Mouse (Mus musculus): ENCODE measurements around the gene Dchs1. TPM values are rescaled to one million over a fixed set of nuclear protein-coding genes. Genes with fewer than 3 reads are reported as not detected.

The Dchs1 gene
- total RNA-seq (2021), result 1 to 10 TPM; 6.0 to 7.3 TPM
- long read RNA-seq, experiment 1, partial matches to known transcripts, result 3 of 3 reads
- long read RNA-seq, experiment 1, other reads (novel, unspliced or antisense), result 0 of 3 reads
- long read RNA-seq, experiment 2, partial matches to known transcripts, result 2 of 3 reads
- long read RNA-seq, experiment 2, other reads (novel, unspliced or antisense), result 1 of 3 reads

DNA sequence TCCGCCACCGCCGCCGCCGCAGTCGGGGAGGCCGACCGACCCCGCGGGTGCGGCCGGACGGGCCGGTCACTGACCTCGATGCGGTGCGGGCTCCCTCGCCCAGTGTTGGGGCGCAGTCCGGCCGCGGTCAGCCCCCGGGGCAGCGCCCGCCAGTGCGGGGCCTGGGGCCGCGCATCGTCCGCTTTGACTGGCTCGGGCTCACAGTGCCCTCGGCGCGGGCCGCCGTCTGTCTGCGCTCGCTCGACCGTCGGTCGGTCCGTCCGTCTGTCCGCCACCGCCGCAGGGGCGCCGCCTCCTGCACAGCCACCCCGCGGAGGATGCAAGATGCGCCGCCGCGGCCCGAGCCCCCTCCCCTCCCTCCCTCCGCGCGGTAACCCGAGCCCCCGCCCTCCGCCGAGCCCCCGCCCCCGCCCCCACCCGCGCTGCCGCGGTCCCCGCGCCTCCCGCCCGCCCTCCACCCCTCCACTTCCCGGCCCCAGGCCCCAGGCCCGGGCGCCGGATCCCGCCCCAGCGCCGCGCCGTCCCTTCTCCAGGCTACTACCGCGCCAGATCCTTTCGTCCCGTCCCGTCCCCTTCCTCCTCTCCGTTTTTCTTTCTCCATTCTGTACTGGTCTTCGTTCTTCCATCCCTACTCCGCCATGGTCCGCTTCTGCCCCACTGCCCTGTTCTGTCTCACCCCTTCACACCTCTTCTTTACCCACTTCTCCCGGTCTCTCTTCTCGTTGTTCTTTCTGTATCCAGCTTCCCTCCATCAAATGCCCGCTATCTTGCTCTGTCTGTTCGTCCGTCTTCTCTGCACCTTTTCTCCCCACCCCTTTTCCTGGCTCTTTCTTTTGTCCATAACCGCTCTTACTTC lies at the start of gene Dchs1:
Gene Dchs1, minus strand, starts transcription at position 370 of the 856 bp plus-strand sequence.
- DNase-seq, result peak; percentile 29 to 44

GRCm38 (mm10) chr7:105824281-105824680 lies 36.8 kb upstream of the Dchs1 start:
- no peak for DNase-seq

DNA sequence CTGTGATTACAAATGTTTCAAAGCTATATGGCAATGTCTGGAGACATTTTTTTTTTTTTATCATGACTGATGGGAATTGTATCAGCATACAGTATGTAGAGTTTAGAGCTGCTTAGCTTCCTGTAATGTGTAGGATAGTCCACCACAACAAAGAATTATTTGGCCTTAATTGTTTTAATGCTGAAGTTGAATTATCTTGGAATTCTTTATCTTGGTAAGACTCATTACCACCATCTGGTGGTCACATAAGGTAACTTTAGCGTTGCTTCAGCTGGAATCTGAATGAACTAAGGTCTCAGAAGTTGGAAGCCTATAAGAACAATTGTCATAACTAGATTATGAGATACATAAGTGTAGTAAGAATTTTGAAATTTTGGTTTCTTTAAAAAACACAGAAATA lies 31.0 kb upstream of the Dchs1 start:
- peak; percentile 11 to 42 for DNase-seq

GRCm38 (mm10) chr7:105816736-105817135 lies 29.3 kb upstream of the Dchs1 start:
- no peak for DNase-seq

DNA sequence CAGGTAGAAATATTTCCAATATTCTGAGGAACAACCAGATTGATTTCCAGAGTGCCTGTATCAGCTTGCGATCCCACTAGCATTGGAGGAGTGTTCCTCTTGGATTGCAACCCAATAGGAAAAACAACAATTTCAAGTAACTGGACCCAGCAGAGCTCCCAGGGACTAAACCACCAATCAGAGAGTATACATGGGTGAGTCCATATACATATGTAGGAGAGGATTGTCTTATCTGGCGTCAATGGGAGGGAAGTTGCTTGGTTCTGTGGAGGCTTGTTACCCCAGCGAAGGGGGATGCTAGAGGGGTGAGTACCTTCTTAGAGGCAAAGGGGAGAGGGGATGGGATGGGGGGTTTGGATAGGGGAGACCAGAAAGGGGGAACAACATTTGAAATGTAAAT lies 25.9 kb upstream of the Dchs1 start:
- DNase-seq, result no peak

DNA sequence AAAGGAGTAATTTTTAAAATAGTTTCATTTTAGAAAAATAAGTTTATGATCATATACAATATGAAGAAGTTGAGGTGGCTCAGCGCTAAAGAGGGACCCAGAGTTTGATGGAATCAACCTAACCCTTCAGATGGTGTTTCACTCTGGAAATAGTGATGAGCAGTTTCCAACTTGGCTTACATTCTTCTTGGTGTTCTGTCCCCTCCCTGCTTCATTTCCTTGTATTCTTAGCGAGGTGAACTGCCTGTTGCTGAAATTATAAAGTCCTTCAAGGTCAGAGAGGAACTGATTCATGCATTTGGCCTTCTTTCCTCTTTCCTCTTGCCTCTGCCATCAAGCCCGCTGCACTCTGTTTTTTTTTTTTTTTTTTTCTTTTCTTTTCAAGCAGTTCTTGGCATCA lies 25.1 kb upstream of the Dchs1 start:
- peak in 1 of 2 experiments; percentile 60 for DNase-seq

DNA sequence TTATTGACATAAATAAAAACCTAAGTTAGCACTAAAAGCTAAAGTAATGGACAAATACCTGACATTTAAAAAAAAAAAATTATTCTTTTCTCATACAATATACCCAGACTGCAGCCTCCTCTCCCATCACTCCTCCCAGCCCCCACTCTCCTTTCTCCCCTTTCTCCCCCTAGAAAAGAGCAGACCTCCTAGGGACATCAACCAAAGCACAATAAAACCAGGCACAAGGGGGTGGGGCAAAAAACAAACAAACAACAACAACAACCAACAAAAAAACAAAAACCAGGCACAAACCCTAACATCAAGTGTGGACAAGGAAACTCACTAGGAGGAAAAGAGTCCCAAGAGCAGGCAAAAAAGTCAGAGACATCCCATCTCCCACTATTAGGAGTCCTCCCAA lies 24.1 kb upstream of the Dchs1 start:
- DNase-seq, result no peak

DNA sequence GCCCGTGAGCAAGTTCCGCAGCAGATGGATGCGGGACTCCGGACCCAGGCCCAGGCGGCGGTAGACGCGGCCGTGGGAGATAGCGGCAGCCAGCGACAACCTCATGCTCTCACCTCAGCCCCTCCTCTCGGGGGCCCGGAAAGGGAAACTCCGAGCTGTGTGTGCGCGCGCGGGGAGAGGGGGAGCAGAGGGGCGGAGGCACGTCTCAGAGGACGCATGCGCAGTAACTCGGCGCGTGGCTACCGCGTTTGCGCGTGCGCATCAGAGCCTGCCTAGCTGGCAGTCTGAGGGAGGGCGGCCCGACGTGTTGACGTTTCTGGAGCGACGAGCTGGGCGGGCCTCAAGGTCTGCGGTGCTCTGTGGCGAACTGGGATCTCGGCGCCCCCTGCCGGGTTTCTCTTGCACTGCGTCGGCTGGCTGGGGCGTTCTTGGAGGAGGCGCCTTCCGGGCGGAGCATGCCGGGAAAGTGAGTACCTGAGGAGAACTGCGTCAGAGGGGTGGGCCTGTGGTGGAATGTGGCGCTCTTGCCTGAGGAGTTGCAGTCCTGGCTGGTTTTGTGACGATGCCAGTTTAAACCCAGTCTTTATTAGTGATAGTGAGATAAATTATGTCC lies 23.5 kb upstream of the Dchs1 start, which contains the start of gene Mrpl17:
Gene Mrpl17, minus strand, starts transcription at position 223 of the 613 bp plus-strand sequence.
- DNase-seq, result peak; percentile 99 to 100

GRCm38 (mm10) chr7:105810280-105810876 lies 22.9 kb upstream of the Dchs1 start:
- DNase-seq, result no peak

GRCm38 (mm10) chr7:105809836-105810235 lies 22.4 kb upstream of the Dchs1 start:
- no peak for DNase-seq

DNA sequence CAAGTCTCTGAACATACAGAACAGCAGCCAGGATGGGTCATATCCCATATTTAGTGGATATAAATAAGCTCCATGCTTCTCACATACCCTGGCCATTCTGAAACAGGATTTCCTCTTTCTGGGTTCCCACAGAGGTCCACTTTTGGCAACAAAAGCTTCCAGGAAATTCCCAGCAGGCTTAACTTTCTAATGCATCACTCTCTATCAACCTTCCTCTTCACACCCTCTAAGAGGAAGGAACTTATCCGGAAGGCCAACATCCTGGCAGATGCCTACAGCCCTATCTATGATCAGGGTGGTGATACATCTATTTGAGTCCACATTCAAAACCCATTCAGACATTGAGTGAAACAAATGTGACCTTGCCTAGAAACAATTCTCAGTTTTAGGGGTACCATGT lies 20.9 kb upstream of the Dchs1 start:
- peak in 1 of 2 experiments; percentile 62 for DNase-seq

GRCm38 (mm10) chr7:105806716-105807115 lies 19.3 kb upstream of the Dchs1 start:
- no peak for DNase-seq

DNA sequence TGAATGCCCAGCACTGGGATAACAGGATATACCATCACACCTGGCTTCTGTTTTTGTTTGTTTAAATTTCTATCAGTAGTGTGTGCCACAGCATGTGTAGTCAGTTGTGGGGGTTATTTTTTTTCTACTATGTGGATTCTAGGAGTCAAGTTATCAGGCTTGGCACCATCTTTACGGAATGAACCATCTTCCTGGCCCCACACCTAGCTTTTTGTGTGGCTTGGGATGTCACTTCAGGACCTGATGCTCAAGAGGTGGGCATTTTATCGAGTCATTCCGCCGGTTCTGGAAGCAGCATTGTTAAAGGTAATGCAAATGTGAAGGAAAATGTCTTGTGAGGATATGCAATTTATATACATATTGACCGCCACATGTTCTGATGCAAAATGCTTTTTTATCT lies 18.7 kb upstream of the Dchs1 start:
- DNase-seq, result no peak

DNA sequence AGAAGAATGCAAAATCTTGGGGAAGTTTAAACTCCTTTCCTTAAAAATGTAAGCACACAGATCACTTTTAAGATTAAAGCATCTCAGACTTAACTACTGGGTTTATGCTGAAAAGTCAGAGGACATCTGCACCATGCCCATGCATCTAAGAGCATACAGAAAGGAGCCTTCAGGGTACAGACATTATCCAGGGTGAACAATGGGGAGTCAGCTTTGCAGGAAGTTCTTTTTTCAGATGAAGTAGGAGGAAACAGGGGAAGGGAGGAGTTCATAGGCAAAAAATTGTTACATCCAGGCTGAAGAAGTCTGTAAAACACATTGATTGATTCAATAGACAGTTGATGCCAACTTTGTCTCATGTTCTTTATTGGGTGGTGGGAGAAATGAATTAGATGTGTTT lies 16.0 kb upstream of the Dchs1 start:
- DNase-seq, result peak in 1 of 2 experiments; percentile 28

DNA sequence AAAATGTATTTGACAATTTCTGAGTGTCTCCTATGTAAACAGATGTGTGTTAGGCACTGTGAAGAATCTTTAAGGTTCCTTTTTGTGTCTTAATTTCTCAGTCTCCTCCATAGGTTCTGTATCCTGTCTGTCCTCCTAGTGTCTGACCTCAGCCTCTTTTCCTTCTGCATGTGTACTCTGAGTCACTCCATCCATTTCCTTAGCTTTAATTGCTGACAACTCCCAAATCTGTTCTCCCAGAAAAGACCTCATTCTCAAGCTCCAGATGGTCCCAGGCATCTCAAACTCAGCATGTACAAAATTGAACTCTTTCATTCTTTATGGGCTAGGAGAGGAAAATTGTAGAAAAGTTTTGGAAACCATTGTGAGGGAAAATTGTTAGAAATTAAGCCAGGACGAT lies 15.3 kb upstream of the Dchs1 start:
- DNase-seq, result no peak

DNA sequence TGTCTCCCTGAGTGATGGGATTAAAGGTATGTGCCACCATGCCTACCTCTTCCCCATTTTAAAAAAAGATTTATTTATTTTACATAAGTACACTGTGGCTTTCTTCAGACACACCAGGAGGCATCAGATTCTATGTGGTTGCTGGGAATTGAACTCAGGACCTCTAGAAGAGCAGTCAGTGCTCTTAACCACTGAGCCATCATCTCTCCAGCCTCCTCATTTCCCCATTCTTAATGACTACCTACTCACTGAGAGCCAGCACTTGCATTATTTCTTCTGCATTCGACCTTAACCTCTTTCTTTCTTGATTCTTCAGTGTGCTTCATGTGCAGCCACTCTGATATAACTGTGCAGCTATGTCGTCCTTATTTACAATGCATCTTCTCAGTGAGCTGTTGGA lies 14.9 kb upstream of the Dchs1 start:
- DNase-seq, result no peak

GRCm38 (mm10) chr7:105796972-105797371 lies 9.5 kb upstream of the Dchs1 start:
- DNase-seq, result no peak

- no peak for DNase-seq
These were observed 8.4 kb upstream of the Dchs1 start for GRCm38 (mm10) chr7:105795759-105796366.

- peak; percentile 46 to 74 for DNase-seq
These were observed 6.2 kb upstream of the Dchs1 start for GRCm38 (mm10) chr7:105793701-105794100.

DNA sequence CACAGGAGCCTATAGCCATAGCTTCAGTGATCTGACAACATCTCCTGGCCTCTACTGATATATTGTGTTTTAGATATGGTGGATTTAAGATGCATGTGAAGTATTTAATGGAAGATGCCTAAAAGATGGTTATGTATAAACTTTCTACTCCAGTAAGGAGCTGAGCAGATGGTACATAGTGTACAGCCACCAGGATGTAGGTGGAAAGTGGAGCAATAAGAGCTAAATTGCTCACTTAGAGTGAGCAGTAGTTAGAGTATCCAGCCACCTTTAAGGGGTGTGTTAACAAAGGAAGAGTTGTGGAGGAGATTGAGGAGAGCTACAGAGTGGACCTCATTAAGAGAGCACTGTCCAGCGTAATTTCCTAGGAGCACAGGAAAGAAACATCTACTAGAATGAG lies 3.7 kb upstream of the Dchs1 start:
- no peak for DNase-seq

DNA sequence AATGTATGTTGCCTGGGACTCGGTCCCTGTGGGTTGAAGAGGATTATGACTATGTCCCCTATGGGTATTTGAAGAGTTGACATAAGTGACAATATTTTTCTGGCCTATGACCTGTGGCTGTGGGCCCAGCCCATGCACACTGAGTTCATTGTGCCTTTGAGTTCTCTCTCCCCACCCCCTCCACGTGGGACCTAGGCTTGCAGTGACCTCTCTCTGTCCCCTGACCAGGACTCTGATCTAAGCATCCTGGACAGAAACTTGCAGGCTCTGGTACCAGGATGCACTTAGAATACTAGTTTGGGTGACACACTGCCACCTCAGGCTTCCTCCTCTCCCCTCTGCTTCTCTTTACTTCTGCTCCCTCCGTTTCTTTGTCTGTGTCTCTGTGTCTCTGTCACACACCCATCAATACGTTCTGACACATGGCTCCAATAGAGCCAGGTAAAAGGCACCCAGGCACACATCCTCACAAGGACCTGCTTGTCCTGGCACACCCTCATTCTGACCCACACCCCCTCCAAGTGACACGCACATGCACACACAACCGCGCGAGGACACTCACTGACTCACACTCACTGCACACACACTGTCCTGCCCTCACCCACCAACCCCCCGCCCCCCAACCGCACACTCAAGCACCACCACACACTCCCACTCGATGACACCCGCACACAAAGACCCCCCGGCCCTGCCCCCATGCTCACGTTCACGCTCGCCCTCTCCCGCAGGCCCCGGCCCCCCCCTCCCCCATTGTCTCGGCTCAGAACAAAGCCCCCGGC lies 759 bp downstream of the Dchs1 start:
- no peak for DNase-seq

DNA sequence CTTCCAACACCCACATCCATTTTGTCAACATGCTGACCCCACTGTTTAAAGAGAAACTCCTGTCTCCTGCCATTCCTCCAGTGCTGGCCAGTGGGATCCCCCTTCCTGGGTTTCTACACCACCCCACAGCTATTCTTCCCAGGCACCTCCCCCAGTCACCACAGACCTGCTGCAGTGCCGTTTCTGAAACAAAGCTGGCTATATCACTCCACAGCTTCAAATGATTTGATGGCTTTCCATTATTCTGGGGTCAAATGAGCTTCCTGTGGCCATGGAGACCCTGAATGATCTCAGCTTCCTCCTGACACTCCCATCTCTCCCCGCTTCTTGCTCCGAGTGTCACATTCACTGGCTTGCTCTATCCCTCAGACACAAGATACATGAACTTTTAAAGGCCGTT lies 2.9 kb downstream of the Dchs1 start:
- DNase-seq, result no peak

Measured in heart, adult 18-20 months (tissue).